Mouse (Mus musculus) retina, postnatal 1 day (tissue): Measurements from ENCODE around the gene Serpina16.
"Not testable (repeated sequence)": the region's sequence is repeated elsewhere in the genome, so short reads cannot be mapped to it uniquely, and the experiment has no call there.

Experiments
- DNase-seq: peaks from one replicate; pipeline ENCODE4 v3.0.0-alpha.2; 2012

Gene Serpina16

GRCm38 (mm10) chr12:103676039-103676438 lies at the start of gene Serpina16:
Gene Serpina16, minus strand, starts transcription at chr12:103676139.
- no peak for DNase-seq

- DNase-seq: no peak
These were observed 35.6 kb upstream of the Serpina16 start for GRCm38 (mm10) chr12:103711537-103711936.

- DNase-seq: no peak
These were observed 34.5 kb upstream of the Serpina16 start for GRCm38 (mm10) chr12:103710405-103710804.

DNA sequence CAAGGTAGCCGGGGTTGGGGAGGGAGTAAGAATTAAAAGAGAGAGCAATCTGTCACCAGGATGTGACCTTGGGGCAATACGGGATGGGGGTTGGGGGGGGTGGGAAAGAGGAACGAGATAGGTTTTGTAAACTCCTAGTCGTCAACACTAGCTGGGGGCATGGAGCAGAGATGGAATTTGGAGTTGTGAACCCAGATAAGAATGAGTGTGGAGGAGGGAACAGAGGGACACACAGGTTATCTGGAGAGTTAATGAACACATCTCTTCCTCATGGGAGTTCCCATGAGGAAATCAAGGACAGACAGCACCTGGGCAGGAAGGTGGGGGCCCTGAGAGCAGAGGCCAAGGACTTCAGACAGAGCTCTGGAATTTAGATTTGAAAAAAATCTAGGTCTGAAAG lies 30.2 kb upstream of the Serpina16 start:
- no peak for DNase-seq

- no peak for DNase-seq
These were observed 29.6 kb upstream of the Serpina16 start for GRCm38 (mm10) chr12:103705547-103705946.

DNA sequence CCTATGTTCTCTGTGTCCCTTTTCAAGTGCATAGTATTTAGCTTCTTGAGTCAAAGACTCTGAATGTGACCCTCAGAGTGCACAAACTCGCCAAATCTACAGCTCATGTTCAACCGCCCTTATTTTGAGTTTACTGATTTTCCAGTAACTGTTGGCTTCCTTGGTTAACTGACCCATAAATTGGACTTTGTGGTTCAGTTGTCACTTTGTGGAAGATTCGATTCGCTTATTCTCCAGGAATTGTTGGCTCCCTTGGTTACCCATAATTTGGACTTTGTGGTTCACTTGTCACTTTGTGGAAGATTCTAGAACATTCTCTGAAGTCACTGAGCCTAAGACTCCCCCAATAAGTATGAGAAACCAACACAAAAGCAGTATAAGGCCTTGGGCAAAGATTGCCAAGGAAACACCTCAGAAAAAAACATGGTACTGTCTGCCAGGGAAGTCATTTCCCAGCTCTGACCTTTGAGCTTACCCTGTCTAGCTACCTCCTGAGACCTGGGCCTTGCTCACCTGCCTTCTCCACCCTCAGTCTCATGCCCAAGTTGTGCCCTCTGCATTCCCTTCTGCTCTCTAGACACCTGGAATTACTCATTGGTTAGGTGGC lies 24.3 kb upstream of the Serpina16 start:
- DNase-seq: no peak

DNA sequence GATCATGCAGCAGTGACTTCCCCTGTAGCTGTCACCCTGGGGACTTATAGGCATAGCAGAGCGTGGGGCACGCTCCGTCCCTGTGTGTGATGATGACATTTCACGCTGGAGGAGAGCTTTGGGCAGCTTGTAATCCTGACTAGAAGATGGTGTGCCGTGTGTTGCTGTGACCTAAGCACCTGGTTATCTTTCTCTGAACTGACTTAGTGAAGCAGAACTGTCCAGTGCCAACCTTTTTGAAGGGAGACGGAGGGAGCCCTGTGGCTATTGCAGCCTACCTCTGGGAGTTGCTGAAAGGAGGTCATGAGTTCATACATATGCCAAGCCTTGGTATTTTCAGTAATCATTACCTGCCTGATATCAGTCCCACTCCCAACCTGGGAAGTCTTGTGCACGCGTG lies 19.5 kb upstream of the Serpina16 start, which contains the start of gene Serpina1f:
Serpina1f (minus strand) TSS at position 101 of the 400 bp plus-strand sequence.
- no peak for DNase-seq

- peak; percentile 8 for DNase-seq
These were observed 12.4 kb upstream of the Serpina16 start for GRCm38 (mm10) chr12:103688221-103688814.

GRCm38 (mm10) chr12:103687021-103687420 lies 11.1 kb upstream of the Serpina16 start:
- DNase-seq: no peak

GRCm38 (mm10) chr12:103686050-103686449 lies 10.1 kb upstream of the Serpina16 start:
- DNase-seq: no peak

DNA sequence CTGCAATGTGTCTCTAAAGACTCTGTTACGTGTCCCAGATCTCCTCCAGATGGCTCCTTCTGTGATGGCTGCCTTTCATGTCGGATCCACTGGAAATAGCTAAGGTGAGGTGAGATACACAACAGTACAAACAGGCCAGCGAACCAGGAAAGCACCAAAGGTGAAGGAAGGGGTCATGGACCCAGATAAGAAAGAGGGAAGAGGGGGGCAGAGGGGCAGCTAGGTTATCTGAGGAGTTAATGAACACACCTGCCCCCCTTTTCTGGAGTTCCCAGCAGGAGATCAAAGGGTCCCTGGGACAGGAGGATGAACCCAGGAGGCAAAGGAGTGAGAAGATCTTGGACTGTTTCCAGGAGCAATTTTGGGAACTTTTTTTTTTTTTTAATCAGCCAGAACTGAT lies 9.4 kb upstream of the Serpina16 start:
- DNase-seq: no peak

GRCm38 (mm10) chr12:103683775-103684174 lies 7.8 kb upstream of the Serpina16 start:
- no peak for DNase-seq

DNA sequence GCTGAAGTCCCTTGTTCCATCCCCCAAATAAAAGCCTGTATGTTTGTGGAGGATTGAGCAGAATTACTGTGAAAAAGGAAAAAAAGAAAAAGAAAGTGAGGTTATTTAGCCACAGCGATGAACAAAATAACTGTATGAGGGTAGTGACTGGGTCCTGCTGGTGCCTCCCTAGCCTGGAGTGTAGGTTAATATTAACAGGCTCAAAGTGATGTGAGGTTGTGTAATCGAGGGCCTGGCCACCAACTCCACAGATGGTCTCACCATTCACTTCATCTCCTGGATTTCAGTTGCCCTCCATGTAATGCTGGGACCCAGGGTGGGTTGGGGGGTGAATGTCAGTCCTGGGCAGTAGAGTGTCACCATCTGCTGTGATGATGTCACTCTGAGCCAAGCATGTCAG lies 5.8 kb upstream of the Serpina16 start:
- DNase-seq: no peak

DNA sequence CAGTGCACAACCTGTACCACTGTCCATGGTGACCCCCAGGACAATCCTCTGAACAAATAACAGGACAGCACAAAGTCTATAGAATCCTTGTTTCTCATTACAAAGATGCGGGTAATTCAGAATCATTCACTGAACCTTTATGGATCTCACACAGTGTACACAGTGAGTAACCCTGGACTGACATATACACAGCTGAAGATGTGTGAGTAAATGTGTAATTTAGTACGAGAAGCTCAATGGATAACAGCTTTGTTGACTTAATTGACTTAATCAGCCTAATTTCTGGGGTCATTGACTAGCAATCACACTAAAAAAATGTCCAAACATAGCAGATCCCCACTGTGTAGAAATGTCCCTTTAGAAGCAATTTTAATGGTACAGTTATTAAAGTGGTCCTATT lies 5.2 kb upstream of the Serpina16 start:
- no peak for DNase-seq

- not testable (repeated sequence) for DNase-seq
These were observed 3.9 kb upstream of the Serpina16 start for GRCm38 (mm10) chr12:103679853-103680252.

DNA sequence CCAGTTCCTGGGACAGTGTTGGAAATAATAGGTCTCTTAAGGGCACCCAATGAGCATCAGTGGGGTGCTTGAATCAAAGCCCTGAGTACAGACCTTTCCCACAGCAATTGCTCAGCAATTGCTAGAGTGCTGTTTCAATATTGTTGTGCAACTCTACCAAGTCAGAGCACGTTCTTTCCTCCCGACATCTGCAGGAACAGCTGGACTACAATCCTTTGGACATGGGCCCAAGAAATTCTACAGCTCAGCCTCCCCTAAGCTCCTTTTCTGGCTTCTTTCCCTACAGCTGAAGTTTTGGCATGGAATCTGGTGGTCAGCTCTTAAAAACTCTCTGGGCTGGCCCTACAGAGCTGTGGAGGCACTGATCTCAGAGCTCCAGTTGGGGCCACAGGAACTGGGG lies 2.8 kb downstream of the Serpina16 start:
- DNase-seq: no peak

GRCm38 (mm10) chr12:103671483-103671882 lies 4.5 kb downstream of the Serpina16 start:
- no peak for DNase-seq

DNA sequence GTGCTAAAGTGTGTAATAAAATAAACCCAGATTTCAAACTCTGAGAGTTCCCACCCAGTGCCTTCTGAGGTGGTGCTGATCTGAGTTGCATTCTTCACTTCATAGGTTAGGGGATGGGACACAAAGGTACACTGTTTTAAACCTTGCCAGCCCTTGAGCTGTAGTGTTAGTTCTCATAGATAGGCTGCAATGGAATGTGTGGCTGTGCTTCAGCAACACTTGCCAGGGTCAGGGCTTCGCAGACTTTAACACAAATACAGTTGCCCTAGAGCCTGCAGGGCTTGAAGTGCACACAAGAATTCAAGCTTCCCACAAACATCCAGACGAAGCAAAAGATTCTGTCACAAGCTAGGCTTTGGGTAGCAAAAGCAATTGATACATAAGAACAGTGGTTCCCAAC lies 5.0 kb downstream of the Serpina16 start:
- DNase-seq: no peak

GRCm38 (mm10) chr12:103670344-103670743 lies 5.6 kb downstream of the Serpina16 start:
- DNase-seq: no peak

DNA sequence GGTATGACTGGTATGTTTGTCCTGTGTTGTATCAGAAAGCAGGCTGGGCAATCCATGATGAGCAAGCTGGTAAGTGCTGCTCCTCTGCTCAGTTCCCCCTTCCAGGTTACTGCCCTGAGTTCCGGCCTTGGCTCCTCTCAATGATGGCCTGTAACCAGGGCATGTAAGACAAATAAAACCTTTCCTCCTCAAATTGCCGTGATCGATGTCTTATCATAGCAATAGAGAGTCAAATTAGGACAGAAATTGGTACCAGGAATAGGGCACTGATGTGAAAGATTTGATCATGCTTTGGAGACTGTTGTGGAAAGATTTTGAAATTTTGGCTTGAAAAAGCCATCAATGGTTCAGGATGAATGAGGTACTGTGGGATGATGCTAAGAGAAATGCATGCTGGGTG lies 10.7 kb downstream of the Serpina16 start:
- DNase-seq: no peak

DNA sequence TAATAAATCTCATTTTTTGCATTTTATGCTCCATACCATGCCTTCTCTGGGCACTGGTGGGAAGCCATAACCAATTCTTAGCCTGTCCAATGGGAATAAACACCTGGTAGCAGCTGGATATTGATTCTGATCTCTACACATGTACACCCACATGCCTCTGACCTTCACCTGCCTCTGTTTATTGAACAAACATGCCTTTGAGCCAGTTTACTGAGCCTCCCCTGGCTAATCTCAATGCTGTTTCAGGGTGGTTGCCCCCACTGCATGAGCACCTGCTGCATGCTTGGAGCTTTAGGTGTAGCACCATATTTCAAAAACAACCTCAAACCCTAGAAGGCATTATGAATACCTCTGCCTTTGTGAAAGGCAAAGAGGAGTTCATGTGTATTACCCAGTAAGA lies 13.9 kb downstream of the Serpina16 start:
- not testable (repeated sequence) for DNase-seq

DNA sequence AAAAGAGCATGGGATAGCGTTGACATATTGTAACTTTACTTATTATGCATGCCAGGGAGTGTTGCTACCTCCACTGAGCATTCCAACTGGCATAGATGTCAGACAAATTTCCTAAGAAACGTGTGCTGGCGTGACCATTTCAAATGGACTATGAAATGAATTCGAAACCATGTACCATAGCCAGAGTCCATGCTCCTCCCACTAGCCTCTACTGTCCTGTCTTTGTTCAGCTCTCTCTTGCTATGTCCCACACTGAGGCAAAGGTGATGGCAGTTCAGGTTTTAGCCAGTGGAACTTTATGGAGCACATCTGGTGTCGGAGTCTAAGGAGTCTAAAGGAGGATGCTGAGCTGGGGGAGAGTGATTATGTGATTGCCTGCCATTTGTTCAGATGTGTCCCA lies 15.9 kb downstream of the Serpina16 start:
- DNase-seq: no peak

- no peak for DNase-seq
These were observed 16.8 kb downstream of the Serpina16 start for GRCm38 (mm10) chr12:103659171-103659570.

DNA sequence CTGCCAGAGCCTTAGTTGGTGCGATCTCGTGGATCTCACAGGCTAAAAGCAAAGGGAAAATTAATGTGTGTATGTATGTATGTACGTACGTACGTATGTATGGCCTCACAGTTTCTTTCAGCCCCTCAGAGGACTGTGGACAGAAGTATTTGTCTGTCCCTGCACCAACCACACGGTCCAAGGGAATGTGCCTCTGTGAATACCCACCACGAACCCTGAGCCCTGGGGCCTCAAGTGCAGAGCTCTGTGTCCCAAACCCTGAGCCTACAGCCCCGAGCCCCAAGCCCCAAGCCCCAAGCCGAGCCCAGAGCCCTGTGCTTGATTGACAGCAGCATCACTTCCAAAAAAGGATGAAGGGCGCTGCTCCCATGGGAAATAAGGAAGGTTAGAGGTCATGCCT lies 17.9 kb downstream of the Serpina16 start:
- DNase-seq: no peak
